Mouse (Mus musculus) lung, postnatal 4 days (tissue): ENCODE results near the gene Slc22a15.

Experiments
- DNase-seq, 2 experiments: peaks; one replicate each; pipeline ENCODE4 v3.0.0; 2021

The Slc22a15 gene

DNA sequence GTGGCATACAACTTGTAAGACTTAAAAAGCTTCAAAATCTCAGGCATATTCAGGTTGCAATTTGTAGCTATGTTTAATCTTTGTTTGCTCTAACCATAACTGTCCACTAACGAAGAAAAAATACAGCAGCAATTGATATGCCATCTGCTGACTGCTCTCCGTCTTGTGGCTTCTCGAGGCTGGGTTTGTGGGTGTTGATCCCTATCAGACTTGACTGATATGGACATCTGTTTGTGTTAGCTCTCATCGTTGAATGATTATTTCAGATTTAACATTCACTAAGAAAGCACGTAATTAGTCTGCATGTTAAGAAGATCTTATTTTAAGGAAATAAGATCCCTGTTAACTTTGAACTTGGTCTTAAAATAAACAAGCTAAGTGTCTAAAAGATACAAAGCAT, 7.7 kb downstream of the Slc22a15 start:
- no peak for DNase-seq

DNA sequence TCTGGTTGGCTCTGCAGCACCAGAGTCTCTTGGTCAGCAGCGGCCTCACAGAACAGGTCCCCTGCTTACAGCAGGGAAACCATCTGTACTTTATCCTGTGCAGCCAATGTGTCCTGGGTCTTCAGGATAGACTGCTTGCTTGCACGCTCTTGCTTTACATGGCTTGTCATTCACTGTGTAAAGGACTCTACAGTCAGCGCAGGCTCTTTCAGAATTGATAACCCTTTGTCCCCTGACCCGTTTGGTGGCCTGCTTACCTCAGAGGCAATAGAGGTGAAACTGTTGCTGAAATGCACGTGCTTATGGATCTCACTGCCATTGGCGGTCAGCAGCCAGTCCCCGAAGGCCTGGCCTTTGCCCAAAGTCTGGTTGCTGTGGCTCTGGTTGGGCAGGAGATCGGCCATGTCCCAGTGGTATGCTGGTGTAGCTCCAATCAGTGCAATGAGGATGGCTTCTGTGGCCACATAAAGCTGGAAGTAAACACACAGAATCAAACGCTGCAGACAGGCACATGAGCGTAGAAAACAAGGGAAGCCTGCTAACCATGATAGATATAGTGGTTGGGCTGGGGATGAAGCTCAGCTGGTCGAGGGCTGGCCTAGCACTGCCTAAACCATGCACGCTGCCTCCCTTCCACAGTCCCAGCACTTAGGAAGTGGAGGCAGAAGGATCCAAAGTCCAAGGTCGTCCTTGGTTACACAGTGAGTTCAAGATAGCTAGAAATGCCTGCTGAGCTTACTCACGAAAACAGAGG, 9.0 kb downstream of the Slc22a15 start:
- no peak for DNase-seq

DNA sequence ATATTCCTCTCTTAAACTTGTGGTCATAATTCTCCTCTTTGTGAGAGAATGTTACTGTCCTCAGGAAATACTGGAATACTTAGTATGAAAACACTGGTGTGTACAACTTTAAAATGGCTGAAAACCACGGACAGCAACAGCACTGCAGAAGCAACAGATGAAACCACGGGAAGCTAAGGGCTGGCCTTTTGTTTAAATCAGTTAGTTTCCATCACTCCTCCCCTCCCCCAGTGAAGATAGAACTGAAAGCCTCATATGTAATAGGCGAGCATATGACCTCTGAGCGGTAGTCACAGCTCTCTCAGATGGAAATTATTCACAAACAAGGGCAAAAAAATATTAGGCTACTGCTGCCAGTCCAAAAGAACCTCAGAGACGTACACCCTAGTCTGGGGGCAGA, 10.0 kb downstream of the Slc22a15 start:
- DNase-seq, result no peak

DNA sequence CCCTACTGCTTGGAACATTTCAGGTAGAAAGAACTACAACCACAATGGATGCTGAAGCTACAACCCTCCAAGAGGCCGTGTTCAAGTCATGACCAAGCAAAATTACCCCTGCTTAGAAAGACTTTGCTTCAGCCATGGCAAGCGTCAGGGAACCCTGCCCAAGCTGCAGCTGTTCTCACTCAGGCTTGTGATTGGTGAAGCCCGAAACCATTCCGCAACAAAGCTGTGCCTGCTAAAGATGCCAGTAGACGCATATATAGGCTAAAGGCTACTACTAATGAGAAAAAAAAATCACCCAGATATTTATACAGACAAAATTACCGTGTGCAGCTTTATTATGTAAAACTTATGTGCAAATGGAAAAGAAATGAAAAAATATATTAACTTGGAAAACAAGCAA, 12.2 kb downstream of the Slc22a15 start:
- DNase-seq, result no peak

DNA sequence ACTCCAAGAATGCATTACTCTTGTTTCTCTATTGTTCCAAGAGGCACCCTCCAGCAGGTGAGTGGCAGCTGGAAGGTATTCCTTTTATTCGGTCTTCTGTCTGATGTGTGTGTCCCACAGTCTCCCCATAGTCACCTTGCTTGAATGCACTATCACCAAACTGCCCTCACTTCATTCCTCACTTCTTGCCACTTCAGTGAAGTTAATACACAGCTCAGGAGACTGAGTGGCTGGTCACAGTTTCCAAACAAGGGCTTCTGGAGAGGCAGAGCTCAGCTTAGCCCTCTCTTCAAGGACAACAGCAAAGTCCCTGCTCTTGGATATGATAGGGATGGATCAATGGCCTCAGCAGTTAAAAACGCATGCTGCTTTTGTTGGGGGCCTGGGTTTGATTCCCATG, 17.2 kb downstream of the Slc22a15 start:
- DNase-seq, result no peak

DNA sequence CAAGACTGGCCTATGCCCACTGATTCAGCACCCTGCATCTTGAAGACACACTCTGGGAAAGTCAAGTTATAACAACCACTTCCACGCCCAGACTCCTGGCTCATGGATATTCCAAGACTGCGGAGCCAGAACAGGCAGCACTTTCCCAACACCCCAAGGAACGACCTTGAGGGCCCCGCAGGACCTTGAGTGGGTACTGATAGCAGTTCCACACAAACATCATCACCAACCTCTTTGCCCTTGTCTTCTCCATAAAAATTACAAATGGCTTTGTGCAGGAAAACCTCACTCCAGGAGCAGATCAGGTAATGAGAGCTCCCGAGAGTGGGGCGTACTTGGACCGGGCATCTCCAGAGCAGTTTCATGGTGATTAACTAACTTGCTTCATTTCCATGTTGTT, 19.5 kb downstream of the Slc22a15 start:
- DNase-seq, result no peak

DNA sequence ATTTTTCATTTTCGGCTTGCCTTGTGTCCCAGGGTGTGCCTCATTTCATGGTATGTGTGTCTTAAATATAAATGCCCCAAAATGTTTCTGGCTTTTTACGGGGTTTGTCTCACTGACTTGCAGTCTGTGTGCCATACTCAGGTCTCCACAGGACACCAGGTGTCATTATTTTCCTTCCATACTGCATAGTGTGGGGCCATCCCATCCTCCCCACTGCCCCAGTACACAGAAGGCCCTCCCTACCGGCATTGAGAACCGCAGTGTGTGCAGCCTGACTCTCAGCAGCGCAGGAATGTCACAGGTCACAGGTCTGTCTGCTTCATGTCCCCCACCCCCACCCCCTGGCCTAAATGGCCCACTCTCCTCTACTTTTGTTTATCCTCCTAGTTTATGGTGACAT, 21.2 kb downstream of the Slc22a15 start:
- DNase-seq, result no peak

DNA sequence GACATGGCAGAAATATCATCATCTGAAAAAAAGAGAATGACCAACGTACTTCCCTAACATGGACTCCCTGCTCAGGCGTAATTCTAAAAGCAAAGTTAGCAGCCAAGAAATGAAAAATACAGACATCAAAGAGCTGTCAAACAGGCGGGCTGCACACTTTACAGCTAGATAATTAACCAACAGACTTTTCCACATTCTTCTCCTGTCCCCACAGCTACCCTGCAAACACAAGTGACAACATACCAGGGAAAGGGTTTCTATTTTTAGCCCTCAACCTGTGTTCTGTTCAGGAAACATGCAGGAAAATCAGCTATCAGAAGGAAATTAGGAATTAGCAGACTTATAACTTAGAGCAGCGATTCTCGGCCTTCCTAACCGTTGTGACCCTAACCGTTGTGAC, 21.9 kb downstream of the Slc22a15 start:
- DNase-seq, result no peak

DNA sequence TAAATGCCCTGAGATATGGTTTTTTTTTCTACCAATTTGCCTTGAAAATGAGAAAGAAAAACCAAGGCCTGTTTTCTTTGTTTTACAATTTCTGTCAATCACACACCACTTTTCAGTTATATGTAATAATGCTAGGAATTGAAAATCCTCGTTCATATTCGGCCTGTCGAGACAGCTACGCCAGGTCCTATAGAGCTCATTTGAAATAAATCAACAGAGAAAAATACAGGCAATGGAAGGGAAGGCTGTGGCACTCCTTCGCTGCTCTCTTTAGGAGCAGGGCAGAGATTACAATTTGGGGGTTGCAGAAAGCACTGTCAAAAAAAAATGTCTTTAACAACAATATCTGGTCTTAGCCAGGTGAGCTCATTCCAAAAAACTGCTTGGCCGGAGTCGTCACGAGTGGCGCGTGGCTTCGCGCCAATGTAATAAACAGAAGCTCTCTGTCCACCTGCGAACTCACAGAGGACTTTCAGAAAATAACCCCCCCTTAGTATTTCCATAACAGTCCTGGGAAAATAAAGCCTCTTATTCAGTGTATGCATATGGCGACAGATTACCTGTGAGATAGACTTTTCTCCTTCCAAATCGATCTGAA, 26.8 kb downstream of the Slc22a15 start:
- no peak for DNase-seq

DNA sequence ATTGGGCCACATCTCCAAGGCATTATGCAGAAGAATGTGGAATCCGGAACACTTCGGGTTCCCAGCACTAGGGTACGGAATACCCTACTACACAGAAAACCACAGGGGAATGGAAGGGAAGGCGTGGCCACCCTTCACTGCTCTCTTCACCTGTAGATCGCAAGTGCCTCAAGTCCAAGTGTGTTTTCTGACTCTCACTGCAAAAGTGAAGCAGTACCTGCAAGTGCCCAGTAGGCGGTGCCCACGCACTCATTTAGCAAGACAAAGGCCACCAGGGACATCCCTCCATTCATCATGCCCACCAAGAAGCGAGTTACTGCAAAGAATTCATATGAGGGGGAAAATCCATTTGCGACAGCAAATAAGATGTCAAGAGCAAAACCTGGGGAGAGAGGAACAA, 27.4 kb downstream of the Slc22a15 start:
- peak; percentile 81 to 83 for DNase-seq

DNA sequence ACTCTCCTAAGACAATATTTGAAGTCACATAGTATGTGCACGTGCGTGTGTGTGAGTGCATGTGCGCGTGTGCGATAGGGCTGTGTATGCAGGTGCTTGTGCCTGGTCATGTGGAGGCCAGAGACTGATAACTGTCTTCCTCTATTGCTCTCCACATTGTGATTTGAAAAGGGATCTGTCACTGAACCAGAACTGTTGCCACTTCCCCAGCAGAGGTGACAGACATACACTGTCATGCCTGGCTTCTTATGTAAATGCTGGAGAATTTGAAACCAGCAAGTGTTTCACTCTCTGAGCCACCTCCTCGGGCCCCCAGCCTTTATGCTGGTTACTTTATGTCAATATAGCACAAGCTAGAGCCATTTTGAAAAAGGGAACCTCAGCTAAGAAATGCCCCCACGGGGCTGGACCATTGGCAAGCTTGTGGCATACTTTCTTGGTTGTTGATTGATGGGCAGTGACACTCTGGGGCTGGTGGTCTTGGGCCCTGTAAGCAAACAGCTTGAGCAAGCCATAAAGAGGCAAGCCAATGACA, 28.8 kb downstream of the Slc22a15 start:
- no peak for DNase-seq

DNA sequence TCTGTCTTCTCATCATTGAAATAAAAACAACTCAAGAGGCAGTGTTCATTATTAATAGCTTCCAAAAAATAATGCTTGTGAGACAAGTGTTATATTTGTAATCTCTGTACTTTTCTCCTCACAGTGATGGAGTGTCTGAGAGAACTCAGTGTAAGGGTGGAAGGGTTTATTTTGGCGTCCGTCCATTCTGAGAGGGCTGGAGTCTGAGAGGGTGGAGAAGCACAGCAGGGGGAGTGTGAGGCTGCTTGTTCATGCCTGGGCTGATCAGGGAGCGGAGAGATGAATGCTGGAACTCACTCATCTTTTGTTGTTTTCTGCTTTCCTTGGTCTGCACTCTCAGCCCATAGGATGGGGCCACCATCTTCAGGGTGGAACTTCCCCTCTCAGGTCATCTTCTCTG, 38.7 kb downstream of the Slc22a15 start:
- peak; percentile 49 to 52 for DNase-seq

DNA sequence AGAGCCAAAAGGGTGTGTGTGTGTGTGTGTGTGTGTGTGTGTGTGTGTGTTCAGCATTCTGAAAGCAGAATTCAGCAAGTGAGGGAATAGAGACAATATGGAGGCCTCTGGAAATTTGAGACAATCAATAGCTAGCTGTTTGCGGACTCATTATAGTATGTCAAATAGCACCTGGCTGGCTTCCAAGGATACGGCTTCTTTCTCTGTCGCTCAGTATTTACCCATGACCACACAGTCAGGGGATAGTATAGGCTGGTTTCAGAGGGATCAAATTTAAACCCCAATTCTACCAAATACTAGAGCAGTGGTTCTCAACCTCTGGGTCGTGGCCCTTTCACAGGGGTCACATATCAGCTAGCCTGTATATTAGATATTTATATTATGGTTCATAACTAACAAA, 39.2 kb downstream of the Slc22a15 start:
- no peak for DNase-seq

DNA sequence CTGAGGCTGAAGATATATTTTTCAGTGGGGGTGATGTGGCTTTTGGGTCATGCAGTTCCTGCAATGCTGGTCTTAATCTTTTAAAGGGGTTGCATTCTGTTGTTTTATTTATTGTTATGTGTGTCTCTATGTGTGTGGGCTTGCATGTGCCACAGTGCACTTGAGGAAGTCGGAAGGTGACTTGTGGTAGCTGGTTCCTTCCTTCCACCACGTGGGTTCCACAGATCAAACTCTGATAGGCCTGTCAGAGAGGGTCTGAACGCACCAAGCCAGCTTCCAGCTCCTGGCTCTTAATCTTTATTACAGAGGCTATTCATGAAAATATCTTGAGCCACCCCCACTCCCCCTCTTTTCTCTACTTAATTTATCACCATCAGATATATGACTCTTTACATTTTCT, 40.4 kb downstream of the Slc22a15 start:
- DNase-seq, result no peak

DNA sequence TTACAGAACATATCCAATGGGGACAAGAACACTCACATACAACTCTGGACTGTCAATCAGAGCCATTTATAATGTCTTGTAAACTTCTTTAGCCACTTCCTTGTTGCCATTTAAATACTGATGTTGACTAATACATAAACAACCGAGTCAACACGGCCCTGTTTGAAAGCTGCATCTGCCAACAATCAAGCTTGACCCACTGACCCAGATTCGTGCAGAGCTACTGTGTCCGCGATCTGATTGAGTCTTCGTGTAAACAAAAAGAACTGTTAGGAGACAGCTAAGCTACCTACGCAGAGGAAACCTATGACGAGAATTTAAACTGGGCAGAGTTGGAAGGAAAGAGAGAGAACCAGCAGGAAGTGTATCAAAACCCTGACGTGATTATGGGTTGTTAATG, 42.5 kb downstream of the Slc22a15 start:
- DNase-seq, result no peak

DNA sequence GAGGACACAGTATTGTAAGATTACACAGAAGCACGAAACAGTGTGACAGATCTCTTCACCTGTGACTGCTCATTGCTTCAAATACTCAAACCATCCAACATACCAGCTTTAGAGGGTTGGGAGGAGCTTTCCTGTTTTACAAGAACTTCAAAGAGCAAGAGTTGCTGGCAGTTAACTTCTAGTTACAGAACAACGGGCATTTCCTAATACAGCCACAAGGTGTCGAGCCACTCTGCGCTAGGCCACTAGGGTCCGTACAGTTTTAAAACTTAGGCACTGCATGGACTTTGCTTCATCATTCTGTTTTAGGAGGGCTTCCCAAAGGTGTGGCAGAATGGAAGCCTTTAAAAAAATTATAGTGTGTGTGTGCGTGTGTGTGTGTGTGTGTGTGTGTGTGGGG, 43.4 kb downstream of the Slc22a15 start:
- DNase-seq, result peak in 1 of 2 experiments; percentile 43

DNA sequence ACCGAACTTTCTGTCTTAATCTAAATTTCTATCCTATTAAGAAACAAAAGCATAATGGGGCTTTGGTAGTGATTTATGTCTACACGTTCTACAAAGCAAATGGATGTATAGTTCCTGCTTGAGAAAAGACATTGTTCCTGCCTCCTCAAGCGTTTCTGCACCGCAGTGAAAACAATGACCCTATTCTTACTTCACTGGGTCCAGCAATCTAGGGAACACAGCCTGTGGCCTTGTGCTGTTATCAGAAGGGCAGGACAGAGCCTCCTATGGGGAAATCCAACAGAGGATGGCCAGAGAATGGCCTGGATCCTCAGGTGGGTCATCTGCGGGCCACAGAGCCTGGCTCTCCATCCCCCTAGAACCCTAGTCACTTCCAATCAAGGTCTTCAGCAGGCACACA, 46.1 kb downstream of the Slc22a15 start:
- DNase-seq, result no peak

DNA sequence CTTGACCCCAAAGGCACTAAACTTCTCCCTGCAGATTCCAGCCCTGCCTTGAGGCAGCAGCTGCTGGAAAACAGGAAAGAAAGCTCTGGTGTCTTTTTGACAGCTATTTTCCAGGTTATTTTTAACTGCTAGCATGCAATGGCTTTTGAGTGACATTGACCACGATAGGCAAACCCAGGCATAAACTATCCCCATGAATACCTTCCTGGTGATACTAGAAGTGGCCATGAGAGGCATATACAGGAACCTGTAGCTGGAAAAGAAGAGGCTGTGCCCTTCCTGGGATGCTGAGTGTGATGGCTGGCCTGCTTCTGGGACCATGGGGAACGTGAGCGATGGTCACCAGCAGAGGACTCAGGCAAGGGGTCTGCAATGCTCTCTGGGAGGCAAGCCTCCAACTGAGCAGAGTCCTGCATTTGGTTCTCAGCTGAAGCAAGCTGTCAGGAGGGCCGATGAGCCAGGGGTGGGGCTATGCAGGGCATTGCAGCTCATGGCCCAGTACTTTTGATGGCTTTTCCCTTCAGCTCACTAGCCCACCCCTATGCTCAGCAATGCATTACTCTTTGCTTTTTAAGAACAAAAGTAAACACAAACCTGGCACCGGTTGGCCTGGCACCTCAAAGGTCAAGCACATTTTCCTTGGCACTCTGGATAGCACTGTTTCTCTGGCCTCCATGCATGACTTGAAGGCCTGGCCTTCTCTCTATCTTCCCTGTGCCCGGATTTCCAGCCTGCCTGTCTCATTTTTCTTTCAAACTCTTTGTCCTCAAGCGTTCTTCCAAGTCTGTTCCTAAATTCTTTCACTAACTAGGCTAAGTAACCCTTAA, 47.6 kb downstream of the Slc22a15 start:
- DNase-seq, result peak in 1 of 2 experiments; percentile 49

DNA sequence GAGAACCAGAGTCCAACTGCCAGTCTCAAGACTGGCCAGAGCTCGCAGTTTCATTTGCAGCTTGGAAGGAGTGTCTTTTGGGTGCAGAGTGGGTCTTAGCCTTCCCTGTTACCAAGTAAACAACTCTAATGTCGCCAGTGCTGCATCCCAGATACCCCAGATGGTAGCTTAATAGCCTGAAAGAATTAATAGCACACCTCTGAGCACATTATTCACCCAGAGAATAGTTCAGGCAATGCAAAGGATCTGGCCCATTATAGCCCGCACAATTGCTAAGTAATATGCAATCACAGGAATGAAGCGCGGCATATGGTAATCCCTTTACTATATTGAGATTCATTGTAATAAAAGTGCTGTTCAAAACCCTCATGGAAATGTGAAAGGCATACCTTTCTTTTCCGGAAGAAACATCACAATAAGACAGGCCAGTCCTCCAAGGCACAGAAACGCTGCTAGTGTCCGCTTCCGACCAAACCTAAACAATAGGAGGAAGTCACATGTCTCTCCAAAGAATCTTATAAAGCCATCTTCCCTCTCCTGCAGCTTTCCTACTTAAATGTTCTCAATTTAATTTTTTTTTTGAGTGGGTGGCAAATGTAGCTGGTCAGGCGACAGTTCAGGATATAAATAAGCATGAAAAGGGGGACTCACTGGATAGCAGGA, 48.9 kb downstream of the Slc22a15 start:
- no peak for DNase-seq

DNA sequence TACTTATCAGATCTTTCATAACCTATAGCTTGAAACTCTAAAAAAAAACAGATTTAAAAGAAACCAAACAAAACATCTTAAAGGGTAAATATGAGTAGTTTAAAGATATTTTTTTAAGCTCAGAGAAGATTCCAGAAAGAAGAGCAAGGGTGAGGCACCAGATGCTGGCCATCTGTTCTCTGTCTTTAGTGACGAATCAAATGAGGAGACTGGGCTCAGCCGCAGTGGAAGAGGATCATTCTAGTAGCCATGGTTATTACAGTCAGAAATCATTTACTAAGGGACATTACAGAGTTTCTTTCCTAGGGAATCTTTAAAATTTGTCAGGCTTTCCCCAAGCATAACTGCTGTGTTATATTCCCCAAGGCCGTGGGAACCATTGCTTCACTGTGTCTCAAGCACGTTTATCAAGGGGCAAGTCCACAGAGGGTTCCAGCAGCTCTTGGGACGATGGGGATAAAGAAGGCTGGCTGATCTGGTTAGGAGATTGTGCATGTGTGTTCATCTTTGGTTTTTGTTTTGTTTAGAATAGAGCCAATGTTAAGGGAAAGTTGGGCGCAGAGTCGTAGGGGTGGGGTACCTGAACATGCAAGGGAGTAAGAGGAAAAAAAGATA, 51.1 kb downstream of the Slc22a15 start:
- DNase-seq, result no peak

DNA sequence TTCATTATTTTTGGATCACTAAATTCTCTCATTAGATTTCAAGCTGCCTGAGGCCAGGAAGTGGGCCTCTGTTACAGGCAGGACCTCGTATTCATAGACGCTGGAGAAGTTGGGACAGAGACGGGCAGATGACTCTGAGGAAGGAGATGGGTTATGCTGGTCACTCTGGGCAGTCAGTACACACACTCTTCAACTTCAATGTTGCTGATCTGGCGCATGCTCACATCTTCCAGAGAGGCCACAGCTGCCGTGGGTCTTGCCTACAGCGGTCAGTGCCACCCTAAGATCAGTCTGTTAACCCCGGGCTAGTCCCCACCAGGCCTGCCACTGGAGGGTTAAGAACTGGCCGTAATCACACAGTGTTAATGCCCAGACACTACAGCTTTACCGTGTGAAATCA, 52.3 kb downstream of the Slc22a15 start:
- DNase-seq, result no peak

DNA sequence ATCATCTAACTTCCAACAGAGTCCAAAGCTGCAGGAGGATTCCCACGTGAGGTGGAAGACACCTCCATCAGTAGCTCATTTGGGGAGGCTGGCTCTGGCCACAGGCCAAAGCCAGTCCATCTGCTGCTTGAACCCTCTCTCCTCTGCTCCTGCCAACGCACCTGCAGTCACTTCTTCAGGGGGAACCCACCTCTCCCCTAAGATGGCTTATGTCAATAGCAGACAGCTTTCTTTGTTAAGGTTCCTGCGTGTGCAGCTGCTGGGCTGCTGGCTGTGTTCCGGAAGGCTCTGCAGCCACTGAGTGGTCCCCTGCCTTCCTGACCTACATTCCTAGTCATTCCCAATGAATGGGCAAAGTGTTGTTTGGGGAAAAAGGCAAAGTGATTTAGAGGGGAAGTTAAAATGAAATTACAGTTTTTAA, 57.2 kb downstream of the Slc22a15 start:
- no peak for DNase-seq

DNA sequence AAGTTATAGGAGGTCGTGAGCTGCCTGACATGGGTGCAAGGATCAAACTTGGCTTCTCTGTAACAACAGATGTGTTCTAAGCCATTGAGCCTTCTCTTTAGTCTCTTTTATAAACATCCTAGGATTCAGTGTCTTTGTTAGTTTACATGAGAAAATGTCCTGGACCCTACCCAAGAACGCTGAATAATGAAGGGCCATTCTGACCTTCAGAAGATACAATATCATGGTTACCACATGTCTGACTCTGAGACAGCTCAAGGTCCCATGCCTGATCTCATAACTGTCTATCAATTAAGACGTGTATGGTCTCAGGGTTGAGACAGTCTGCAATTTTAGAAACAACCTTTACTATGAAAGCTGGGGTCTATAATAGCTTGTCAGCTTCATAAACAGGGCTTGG, 62.4 kb downstream of the Slc22a15 start:
- no peak for DNase-seq
